Mouse (Mus musculus) CD4-positive, CD25-positive, alpha-beta regulatory T cell, adult 2 months (primary cell): Measurements from ENCODE around the gene Kcnma1.

ENCODE experiments used
- DNase-seq: peaks from one replicate; pipeline ENCODE4 v3.0.0-alpha.2; 2012; ENCODE audit warnings: low read depth, low spot score

Gene Kcnma1

DNA sequence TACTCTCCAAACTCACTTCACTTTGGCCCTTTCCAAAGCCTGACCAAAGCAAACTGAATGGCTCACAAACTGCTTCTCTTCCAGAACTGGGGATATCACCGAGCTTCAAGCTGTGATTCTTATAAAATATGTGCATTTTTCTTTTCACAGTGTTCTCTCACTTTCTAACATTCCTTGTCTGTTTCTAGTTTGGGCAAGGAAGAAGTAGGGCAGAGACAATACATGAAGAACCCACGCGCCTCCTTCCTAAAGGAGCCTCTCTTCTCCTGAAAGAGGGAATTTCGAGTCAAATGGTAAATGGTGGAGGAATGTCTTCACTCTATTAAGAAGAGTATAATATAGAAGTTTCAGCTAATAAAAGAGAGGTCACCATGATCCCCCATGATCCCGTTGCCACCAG, 709.0 kb downstream of the Kcnma1 start:
- DNase-seq: no peak

DNA sequence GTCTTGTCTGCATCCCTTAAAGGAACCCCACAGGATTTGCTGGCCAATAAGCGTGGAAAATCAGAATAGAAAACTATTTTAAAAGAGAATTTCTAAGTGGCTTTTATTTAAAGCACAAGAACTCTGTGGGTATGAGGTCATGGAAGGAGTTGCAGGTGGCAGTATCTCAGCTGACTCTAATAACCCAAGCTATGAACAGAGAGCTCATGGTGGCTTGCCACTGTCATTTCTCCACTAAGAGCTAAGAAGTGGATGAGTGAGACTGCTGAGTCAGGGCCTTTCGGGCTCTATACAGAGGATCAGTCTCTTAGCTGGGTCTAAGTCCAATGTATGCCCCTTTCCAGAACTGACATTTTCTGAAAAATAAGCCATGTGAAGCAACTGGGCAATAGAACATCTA, 713.8 kb downstream of the Kcnma1 start:
- no peak for DNase-seq

DNA sequence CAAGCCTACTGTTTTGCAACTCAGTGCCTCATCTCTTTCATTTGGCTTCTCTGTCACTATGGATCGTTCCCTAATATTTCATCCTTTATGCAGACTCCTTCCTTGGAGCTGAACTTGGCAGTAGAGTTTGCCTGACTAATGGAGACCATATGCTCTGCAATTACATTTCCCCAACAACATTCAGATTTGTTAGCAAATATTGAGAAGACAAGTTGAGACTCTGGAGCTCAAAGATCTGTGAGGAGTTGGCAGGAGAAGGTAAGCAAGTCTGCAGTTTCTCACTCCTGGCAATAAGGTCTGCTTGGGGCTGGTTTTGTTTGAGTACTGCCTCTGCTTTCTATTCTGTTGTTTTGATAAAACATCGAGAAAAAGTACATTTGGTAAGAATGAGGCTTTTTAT, 723.7 kb downstream of the Kcnma1 start:
- no peak for DNase-seq

DNA sequence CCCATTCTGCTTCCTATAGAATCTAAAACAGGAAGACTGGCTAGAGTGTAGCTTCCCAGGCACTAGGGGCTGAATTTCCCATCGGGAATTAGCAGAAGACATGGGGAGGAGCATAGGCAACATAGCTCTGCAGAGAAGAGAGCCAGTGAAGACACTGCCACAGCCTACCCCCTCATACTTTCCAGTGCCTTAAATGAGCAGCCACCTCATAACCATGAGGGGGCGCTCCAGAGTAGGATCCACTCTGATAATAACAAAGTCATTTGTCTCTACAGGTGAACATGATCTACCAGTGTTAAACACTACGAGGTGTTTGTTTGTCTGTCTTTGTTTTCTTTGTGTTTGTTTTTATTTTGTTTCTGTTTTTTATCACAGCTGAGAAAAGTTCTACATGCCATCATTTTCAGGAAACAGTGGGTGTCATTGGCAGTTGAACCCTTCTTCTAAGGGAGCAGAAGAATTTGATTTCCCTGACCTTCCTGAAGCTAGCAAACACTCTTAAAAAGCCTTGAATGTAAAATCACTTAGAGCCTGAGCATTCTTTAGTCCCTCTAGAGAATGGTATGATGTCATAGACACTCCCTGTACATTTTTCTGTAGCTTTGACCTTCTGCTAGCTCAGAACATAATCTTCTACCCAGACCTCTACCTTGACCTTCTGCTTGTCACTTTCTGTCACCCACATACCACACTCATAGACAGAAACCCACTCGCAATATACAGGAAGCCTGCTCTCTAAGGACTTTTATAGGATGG, 747.6 kb downstream of the Kcnma1 start:
- DNase-seq: peak; percentile 21

DNA sequence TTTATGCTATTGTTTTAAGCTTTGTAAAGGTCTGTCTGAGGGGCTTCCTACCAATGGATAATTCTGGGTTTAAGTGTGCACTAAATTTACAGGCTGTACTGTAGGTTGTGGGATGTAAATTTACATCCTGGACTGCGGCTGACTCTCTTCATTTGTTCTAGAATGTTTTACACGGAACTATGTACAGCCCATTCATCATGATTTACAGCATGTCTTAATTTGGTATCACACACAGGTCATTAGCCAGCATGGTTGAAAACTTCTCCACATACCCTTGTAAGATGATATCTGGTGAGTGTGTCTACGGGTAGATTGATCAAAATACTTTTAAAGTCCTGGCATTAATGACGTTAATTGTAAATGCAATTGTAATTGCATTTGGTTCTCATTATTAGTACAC, 761.1 kb downstream of the Kcnma1 start:
- no peak for DNase-seq

DNA sequence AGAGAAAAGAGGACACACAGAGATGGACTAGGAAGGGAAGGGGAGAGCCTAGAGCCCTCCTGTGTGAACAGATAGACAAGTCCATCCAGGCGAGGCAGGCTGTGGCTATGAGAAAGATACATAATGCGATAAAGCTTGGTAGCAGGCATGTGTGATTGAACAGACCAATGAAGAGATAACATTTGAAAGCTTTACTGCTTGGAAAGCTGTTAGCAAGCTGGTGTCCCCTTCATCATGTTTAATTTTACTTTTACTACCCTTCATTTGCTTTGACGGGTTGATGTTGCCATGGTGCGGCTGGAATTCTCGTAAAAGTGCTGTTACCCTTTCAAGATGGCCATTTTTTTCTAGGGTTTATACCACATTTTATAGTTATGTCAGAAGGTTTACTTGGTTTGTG, 769.8 kb downstream of the Kcnma1 start:
- no peak for DNase-seq

DNA sequence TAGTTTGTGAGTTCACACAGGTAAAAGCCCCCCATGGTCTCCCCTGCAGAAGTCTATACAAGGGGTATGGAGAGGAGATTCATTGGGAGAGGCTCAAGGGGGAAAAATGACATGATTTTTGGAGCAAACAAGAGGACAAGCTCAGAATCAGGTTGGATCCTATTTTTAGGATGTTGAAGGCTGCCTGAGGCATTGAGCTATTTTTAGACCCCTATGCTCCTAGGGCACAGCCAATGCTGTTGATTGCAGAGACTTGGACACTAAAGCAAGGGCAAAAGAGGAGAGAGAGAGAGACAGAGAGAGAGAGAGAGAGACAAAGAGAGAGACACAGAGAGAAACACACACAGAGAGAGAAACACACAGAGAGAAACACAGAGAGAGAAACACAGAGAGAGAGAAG, 770.4 kb downstream of the Kcnma1 start:
- no peak for DNase-seq
